Mouse (Mus musculus) right cerebral cortex, postnatal 10 days (tissue): ENCODE measurements around the gene Mt4.
A peak's percentile ranks its signal among the peaks of the same experiment; 100 is the strongest.
"Not testable (repeated sequence)": the region's sequence is repeated elsewhere in the genome, so short reads cannot be mapped to it uniquely, and the experiment has no call there.

ENCODE experiments used
- DNase-seq, 2 experiments: peaks; one replicate each; pipeline ENCODE4 v3.0.0; 2021; ENCODE audit warnings: low spot score in 2 of 2

The Mt4 gene

DNA sequence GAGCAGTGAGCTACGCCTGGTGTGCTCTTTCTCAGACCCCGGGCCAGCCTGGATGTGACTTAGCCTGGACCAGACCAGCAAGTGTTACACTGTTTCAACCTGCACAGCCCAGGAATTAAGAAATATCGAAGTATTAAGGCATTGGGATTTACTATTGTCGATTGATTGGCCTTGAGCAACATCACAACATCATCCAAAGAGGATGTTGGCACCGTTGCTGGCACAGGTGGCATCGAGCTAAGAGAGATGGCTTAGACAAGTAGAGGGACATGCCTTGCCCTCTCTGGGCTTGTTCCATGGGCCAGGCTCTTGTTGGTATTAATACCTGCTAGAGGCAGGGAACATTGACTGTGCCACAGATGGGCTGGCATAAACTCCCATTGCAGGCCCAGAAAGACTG is 1.4 kb upstream of the Mt4 start:
- no peak for DNase-seq

DNA sequence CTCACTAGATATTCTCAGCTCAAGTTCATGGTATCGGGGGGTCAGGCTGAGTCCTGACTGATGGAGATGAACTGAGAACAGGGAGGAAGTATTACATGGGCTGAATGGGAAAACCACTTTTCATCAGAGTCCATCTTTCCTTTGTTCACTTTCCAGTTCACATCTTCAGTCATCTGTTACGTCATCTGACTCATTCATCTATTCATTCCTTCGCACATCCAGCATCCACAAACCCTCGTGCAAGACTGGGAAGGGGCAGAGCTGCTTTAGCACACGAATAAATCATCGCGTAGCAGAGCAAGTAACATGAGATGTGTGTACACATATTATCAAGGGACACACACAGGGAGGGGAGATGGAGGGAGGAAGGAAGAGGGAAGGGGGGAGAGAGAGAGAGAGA is 805 bp upstream of the Mt4 start:
- no peak for DNase-seq

DNA sequence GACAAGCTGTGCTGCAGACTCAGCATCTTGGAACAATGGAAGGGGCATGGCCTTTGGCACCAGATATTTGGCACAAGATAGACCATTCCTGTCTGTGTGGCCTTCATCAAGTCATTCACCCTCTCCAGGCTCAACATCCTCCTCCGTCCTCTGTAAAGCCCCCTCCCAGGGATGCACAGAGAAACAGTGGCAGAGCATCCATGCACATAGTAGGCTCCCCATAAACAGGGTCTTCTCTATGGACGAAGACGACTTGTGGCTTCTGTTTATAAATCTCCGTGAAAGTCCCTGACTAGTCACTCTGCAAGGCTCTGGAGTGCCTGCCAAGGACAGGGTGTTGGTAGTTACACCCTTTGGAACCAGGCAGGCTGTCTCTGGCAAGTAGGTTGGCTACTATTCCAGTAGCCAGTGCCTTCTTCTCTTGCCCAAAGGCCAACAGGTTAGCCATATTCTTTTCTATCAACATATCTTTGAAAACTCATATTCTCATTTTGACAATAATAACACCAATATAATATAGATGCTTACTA is 3.3 kb downstream of the Mt4 start:
- DNase-seq = no peak

DNA sequence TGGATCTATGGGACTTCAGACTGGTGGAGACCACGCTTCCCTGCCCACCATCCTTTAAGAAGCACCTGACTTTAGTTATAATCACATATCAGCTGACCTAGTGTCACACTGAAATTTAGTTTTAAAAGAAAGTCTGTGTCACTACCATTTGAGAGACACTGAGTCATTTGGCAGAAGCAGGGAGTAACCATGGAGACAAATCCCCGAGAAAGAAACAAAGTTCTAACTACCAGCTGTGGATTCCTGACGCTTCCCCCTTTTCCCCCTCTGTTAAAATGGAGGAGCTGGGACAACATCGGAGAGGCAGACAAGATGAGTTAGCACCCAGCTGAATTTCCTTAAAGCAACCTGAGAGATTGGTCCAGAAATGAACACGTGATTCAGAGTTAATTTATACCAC is 11.2 kb downstream of the Mt4 start:
- DNase-seq = peak in 1 of 2 experiments; percentile 66

DNA sequence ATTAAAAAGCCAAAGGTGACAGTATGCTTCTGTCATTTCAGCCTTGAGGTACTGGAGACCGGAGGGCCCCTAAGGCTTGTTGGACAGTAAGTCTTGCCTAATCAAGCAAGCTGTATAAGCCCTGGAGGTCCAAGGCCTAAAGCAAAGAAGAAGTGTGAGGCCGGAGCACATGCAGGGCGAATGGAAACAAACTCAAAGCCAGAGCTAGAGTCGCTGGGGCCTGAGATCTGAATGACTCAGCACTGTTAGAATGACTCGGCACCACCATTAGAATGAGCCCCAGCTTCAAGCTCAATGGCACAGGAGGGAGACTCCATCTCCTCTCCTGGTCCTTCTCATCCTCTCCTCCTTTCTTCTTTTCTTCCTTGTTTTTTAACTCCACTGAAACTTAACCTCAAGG is 13.9 kb downstream of the Mt4 start:
- no peak for DNase-seq

DNA sequence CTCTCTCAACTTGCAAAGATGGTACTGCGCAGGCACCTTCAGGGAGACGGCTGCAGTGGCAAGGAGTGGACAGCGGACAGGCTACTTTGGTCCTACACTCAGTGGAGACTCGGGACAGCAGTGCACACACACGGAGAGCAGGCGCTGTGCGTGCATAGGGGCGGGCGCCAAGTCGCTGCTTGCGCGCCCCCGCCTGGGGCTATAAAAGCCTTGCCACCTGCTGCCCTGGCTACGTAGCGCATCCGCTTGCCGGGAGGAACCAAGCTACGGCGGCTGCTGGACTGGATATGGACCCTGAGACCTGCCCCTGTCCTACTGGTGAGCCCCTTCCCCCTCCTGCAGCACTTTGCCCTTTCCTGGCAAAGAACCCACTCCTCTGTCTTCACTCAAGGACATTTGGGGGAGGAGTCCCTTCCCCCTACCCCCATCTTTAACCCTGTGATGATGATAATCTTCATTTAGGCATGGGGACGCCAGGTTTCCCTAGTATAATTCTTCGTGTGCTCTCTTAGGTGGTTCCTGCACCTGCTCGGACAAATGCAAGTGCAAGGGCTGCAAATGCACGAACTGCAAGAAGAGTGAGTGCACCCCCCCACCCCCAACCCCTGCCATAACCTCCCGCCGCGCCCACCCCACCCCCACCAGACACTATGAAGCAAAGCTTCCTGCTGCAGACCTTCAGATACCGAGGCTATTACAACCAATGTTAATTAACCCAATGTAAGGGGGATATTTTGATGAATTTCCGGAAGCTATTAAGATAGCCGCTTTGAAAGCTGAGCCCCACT is 15.7 kb downstream of the Mt4 start, which contains the start of gene Mt3:
Gene Mt3, plus strand, starts transcription at position 95 of the 788 bp plus-strand sequence.
- DNase-seq = peak; percentile 90 to 91

DNA sequence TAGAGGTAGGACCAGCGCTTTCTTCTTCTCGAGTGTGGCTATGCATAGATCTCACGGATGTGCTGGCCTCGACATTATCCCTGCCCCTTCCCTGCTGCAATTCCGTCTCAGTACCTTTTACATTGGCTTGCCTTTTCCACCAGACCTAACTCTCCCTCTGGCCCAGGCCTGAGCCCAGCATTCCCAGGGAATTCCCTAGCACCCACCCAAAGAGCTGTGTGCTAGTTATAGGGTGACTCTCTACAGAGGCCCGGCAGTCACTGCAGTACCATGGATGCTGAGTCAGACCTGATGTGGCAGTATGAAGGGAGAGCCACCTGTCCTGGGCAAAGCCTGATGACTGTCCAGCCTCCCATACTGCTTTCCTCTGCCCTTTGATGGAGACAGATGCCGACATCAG is 16.5 kb downstream of the Mt4 start:
- DNase-seq = peak in 1 of 2 experiments; percentile 43

DNA sequence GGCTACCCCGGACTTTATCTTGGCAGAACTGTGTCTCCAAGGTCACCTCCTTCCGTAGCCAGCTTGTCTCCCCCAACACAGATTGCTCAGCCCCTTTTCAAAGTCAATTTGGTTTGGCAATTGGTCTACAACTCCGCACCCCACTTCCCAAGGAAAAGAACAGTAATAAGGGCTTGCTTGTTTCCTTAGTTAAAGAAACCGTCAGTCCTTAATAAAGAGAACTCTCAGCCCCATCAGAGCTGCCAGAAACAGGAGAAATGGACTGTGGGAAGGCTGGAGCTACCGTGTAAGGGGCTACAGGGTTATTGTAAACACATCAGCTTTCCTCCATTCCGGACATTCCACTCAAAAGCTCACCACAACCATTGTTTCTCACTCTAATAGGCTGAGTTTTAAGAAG is 17.5 kb downstream of the Mt4 start:
- DNase-seq = peak; percentile 60 to 74

DNA sequence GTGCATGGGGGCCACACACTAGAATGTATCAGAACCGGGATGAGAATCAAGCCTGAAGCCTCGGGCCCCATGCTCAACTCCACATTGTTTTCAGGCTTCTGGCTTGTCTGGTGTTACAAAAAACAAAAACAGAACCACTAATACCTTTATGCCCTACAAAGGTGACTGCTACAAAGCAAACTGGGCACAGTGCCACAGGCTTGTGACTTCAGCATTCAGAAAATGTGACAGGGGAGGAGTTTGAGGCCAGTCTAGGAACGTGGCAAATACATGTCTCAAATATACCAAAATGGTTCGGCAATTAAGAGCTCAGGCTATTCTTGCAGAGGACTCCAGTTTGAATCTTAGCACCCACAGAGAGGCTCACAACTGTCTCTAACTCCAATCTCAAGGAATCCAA is 19.1 kb downstream of the Mt4 start:
- DNase-seq = no peak

DNA sequence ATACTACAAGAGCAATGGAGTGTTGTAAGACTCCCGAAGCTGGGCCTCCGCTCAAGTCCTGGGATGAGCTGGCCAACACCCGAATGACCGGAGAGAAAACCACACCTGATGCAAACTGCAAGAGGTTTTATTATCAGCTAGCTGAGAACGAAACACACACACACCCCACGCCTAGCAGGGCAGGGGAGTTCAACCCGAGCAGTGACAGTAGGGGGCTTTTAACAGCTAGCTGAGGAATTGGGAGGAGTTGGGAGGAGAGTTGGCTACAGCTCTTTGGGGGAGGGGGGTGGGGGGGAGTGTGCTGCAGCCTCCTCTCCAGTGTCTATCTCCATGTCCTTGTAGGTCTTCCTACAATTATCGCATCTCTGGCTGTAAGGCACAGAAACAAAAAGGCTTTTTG is 28.8 kb downstream of the Mt4 start:
- DNase-seq = not testable (repeated sequence)

DNA sequence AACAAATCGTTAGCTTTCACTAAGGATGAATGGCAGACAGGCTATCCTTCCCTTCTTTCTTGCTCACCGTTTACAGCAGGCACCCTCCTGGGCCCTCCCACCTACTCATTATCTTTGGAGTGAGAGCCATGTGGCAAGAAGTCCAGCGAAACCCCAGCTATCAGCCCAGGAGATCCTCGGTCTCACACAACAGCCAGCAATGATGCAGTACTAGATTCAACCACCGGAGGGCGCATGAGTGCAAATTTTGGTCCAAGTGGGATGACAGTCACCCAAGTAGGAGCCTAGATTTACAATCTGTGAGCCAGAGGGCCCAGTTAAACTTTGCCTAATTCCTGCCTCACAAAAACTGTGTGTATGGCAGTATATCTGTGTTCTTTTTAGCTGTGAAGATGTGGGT is 30.2 kb downstream of the Mt4 start:
- DNase-seq = peak; percentile 91 to 95

DNA sequence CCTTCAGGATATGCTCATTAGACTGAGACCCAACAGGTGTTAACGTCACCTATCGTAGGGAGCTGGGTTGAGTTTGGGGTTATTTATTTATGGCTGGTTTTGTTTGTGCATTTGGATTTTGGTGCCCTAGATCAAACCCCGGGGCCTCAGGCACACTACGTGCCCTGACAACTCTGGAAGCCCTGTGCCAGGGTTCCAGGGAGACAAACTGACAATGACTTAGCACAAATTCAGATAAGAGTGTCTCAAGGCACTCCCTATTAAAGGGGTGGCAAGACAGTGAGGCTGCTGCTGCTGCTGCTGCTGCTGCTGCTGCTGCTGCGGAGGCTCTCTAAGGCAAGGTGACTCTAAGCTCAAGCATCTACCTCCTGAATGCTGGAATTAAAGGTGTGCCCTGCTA is 32.5 kb downstream of the Mt4 start:
- DNase-seq = no peak

DNA sequence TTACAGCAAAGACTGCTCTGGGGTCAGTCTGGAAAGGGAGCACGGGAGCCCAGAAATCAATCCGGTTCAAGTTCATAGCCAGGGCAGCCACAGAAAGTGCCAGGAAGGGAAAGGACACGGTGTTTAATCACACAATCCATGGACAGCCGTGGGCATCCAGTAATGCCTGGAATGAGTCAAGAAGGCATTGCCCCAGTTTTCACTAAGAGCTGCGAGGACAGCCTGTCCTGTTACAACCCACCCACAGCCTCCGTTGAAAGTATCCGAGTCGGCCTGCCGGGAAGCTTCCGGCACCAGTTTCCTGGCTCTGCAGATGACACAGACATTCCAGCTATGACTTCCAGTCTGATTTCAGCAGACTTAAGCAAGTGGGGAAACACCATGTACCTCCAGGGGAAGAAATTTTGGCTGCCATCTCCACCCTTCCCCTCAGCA is 34.3 kb downstream of the Mt4 start:
- DNase-seq = peak in 1 of 2 experiments; percentile 51

DNA sequence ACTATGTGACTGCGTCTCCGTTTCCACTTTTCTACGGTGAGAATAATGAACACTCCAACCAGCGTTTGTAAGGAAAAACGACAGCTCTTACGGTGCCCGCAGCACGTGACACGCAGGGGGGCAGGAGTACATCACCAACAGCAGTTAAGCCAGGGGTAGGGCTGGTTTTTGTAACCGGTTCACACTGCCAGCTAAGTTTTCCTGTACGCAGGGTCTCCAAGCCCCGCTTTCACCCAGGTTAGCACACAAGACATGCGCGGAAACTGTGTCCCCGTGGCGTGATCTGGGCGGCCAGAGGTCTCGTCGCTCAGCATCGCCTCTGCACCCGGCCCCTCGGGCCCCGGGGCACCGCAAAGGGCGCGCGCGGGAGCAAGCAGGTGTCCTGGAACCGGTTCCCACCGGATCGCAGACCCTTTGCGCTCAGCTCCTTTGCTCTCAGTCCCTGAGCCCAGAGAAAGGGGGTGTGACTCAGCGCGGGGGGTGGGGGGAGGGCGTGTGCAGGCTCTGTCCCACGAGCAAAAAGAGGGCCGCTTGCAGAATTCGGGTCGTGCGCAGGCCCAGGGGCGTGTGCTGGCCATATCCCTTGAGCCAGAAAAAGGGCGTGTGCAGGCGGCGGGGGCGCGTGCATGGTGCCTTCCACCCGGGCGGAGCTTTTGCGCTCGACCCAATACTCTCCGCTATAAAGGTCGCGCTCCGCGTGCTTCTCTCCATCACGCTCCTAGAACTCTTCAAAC is 35.2 kb downstream of the Mt4 start, which contains the start of gene Mt2:
Gene Mt2, plus strand, starts transcription at position 590 of the 734 bp plus-strand sequence.
- DNase-seq = peak; percentile 84 to 85

DNA sequence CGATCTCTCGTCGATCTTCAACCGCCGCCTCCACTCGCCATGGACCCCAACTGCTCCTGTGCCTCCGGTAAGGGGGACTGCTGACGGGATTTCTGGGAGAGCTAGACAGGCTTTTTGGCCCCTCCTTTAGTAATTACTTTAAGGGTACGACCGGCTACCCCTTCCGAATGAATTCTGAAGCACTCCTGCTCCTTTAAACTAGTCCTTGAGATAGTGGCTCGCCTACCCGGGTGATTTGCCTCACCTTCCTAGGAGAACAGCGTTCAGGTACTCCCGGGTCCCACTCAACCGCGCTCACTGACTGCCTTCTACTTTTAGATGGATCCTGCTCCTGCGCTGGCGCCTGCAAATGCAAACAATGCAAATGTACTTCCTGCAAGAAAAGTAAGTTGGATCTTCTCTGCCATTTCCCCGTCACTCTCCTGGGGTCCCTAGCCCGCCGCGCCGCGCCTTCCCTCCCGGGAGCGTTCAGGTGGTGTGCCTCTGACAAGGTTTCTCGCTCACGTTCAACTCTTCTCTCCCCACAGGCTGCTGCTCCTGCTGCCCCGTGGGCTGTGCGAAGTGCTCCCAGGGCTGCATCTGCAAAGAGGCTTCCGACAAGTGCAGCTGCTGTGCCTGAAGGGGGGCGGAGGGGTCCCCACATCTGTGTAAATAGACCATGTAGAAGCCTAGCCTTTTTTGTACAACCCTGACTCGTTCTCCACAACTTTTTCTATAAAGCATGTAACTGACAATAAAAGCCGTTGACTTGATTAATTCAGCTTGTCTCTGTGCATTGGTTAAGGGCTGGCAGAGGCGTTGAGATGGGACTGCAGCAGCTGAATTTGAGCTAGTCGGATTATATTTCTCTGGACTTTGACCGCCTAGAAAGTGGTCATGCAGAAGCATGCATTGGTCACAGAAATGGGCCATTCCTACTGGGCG is 36.1 kb downstream of the Mt4 start:
- DNase-seq = no peak

DNA sequence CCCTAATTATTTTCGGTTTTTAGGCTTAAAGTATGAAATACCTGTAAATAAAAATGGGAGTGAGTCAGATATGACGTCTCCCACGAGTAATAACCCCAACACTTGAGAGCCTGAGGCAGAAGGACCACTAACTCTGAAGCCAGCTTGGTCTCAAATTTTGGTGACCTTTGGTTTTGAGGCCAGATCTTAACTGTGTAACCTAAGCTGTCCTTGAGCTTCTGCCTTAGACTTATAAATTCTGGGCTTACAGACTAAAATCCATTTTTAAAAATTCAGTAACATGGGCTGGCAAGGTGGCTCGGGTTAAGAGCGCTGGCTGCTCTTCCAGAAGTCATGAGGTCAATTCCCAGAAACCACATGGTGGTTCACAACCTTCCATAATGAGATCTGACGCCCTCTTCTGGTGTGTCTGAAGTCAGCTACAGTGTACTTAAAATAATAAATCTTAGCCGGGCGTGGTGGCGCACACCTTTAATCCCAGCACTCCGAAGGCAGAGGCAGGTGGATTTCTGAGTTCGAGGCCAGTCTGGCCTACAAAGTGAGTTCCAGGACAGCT is 36.9 kb downstream of the Mt4 start:
- DNase-seq = no peak

DNA sequence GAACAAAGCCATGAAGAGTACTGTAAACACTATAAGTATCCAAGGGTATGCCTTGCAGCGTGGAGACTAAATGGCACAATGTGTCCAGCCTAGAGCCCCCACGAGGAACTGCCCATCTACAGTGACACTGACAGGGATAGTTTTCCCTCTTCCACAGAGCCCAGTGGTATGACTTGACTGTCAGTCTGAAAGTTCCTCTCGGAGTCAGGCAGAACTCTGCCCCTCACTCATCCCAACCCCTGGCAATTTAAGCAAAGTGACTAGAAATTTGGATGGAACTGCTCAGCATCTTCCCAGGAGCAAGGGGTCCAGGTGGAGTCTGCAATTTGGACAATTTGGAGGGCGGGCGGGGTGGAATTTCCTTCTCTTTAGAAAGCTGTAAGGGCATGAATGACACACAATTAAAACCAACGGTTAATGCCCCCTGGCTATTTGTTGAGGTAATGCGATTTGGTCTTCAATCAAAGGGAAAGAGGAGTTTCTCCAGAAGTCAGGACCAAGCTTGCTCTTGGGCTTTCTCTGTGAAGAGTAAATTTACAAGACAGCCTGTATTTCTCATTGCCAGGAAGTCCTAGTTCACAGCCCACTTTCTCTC is 37.7 kb downstream of the Mt4 start:
- no peak for DNase-seq

DNA sequence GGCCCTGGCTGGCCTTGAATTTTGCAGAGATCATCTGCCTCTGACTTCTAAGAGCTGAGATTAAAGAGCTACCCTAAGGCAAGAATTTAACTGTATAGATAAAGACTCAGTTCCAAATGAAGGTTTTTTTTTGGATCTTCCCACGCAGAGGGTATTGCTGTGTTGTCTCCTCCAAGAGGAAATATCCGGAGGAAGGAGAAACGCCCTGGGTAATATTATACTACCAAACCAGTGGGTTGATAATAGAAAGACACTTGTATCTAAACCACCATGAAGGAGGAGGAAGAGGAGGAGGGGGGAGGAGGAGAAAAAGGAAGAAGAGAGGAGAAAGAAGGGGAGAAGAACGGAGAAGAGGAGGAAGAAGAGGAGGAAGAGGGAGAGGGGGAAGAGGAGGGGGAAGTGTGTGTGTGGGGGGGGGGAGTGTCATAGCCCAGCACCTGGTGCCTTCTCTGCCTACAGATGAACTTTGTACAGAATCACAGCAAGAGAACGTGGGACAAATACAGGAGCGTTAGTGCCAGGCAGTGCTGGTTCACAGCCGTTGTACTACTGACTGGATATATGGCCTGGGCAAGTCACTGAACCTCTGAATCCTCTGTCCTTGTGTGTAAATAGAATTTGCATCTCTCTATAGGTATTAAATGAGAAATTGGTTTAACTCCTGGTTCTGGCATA is 40.9 kb downstream of the Mt4 start:
- DNase-seq = no peak

DNA sequence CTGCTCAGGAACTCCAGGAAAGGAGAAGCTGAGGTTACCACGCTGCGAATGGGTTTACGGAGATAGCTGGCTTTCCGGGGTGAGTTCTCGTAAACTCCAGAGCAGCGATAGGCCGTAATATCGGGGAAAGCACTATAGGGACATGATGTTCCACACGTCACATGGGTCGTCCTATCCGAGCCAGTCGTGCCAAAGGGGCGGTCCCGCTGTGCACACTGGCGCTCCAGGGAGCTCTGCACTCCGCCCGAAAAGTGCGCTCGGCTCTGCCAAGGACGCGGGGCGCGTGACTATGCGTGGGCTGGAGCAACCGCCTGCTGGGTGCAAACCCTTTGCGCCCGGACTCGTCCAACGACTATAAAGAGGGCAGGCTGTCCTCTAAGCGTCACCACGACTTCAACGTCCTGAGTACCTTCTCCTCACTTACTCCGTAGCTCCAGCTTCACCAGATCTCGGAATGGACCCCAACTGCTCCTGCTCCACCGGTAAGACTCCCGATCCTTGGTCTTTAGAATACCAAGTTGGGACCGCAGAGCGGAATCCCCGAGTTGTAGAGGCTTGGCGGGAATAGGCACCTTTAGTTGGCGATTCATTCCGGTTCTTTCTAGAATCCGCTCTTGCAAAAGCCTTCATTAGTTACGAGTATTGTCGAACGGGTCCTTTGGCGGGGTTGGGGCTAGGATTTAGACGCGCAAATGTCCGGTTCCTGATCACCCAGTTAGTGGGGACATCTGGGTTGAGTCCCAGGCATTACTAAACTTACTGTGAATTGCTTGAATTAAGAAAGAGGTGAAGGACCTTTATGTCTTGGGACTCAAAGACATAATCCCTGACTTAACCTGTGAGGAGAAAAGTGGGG is 42.1 kb downstream of the Mt4 start, which contains the start of gene Mt1:
Gene Mt1, plus strand, starts transcription at position 226 of the 856 bp plus-strand sequence.
- peak; percentile 92 for DNase-seq
